Mouse (Mus musculus) kidney, postnatal 0 days (tissue): Measurements from ENCODE around the gene Impdh1. TPM values are rescaled to one million over a fixed set of nuclear protein-coding genes. Genes with fewer than 3 reads are reported as not detected.
"Not testable (repeated sequence)": the region's sequence is repeated elsewhere in the genome, so short reads cannot be mapped to it uniquely, and the experiment has no call there.

Source experiments
- ATAC-seq: fragments of 200-750 bp; cut with Nextera tagmentation; replicated peaks from 2 replicates; pipeline ENCODE4 v1.8.0; 2017; ENCODE audit warnings: low read depth, moderate number of reproducible peaks, moderate TSS enrichment, moderate library complexity; ENCODE audit not compliant: low FRiP score
- DNase-seq: peaks from one replicate; pipeline ENCODE4 v3.0.0-alpha.2; 2016; ENCODE audit warnings: low spot score
- H3K27ac ChIP-seq: fragments of 300-500 bp; sonication (generic); 2 replicates; pipeline ENCODE4 v1.5.1; 2014; ENCODE audit warnings: mild to moderate bottlenecking
- H3K27me3 ChIP-seq: fragments of 300-500 bp; sonication (generic); 2 replicates; pipeline ENCODE4 v1.6.1; 2014; ENCODE audit warnings: low read length, mixed read lengths; ENCODE audit not compliant: insufficient read depth
- H3K36me3 ChIP-seq: fragments of 300-500 bp; sonication (generic); 2 replicates; pipeline ENCODE4 v1.6.1; 2014; ENCODE audit warnings: low read length, mixed read lengths; ENCODE audit not compliant: insufficient read depth
- H3K4me1 ChIP-seq: fragments of 300-500 bp; sonication (generic); replicated peaks from 2 replicates; pipeline ENCODE4 v1.6.1; 2014; ENCODE audit warnings: antibody characterized with exemption, low read length, mixed read lengths; ENCODE audit not compliant: insufficient read depth
- H3K4me2 ChIP-seq: fragments of 300-500 bp; sonication (generic); 2 replicates; pipeline ENCODE4 v1.6.1; 2014; ENCODE audit warnings: mild to moderate bottlenecking, low read length, moderate library complexity, mixed read lengths
- H3K4me3 ChIP-seq: fragments of 300-500 bp; sonication (generic); replicated peaks from 2 replicates; pipeline ENCODE4 v1.5.1; 2014; ENCODE audit warnings: low read depth, low read length
- H3K9ac ChIP-seq: fragments of 300-500 bp; sonication (generic); 2 replicates; pipeline ENCODE4 v1.6.1; 2014; ENCODE audit warnings: low read depth, low read length
- H3K9me3 ChIP-seq: fragments of 300-500 bp; sonication (generic); replicated peaks from 2 replicates; pipeline ENCODE4 v1.6.1; 2016; ENCODE audit warnings: low read length, inconsistent platforms, mixed read lengths
- CTCF ChIP-seq: IDR thresholded peaks from 2 replicates; pipeline ENCODE4 v1.5.1; 2016; ENCODE audit warnings: antibody characterized with exemption, low read depth, mild to moderate bottlenecking, moderate library complexity
- WGBS: fragments of 180-500 bp; shearing (Covaris S2); extraction: QIAGEN DNeasy Blood & Tissue Kit; methylation state at CpG from one replicate; pipeline ENCODE4 v1.1.7; 2014; 5-methylcytosine and 5-hydroxymethylcytosine counted together
- microRNA-seq: library from miRNA; unstranded; fragments of <30 nt; microRNA quantifications from one replicate; pipeline ENCODE4, GENCODE M21; 2016
- polyA plus RNA-seq: library from polyadenylated mRNA; unstranded; fragments of >200 nt; fragmentation: Nextera tagmentation; extraction: Ambion mirVana; gene quantifications from 2 replicates; pipeline ENCODE4 v1.2.1, GENCODE M21; 2015

Gene Impdh1
- polyA plus RNA-seq, 1 experiment from 2014 or later = 26.3 TPM

DNA sequence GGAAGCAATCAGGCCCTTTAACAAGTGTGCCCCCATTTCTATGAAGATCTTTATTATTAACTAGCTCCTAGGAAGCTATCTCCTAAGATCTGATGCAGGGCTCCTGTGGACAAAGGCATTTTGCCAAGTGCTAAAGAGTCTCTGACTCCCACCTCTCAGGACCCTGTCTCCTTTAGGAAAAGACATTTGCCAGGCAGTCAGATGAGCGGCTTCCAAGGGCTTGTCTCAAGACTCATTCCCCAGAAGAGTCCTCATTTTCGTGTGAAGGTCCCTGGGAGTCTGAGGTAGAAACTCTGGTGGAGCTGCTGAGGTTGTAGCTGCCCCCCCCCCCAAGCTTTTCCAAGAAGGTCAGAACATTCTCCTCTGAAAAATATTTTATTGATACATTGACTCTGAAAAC lies 47.3 kb downstream of the Impdh1 start:
- H3K9me3 ChIP-seq = no peaks in the 10 kb centered on the region
- peaks cover 17% of the 10 kb centered on the region; the same call in 1 of the 2 replicates for H3K4me1 ChIP-seq
- no peak overlapping the region for H3K4me2 ChIP-seq
- no peaks in the 10 kb centered on the region for H3K36me3 ChIP-seq
- H3K9ac ChIP-seq = no peak overlapping the region
- DNase-seq (no peak), ATAC-seq (no peak)
- no peak overlapping the region for H3K27ac ChIP-seq
- peaks cover 17% of the 10 kb centered on the region for H3K27me3 ChIP-seq
- 53% methylated on average over 2 of the region's 2 CpGs for WGBS
- TF ChIP-seq CTCF = no peak
- no peak overlapping the region for H3K4me3 ChIP-seq

GRCm38 (mm10) chr6:29166196-29166595 lies 50.0 kb downstream of the Impdh1 start:
- Histone ChIP-seq H3K36me3 (no peaks in the 10 kb centered on the region), H3K4me3 (no peak overlapping the region), H3K9ac (no peak overlapping the region), H3K4me1 (peaks cover 20% of the 10 kb centered on the region; the same call in 1 of the 2 replicates), H3K9me3 (no peaks in the 10 kb centered on the region), H3K27ac (no peak overlapping the region), H3K4me2 (no peak overlapping the region), H3K27me3 (peaks cover 12% of the 10 kb centered on the region)
- TF ChIP-seq CTCF = peak; percentile 82
- peak; percentile 92 for DNase-seq
- WGBS = 7% methylated on average over 1 of the region's 1 CpGs
- ATAC-seq = no peak

- DNase-seq (peak; percentile 95), ATAC-seq (peak; percentile 83)
- Histone ChIP-seq H3K27me3 (peaks cover 8% of the 10 kb centered on the region), H3K4me3 (peak within 1 kb of the TSS; percentile 74), H3K36me3 (peaks cover 5% of the 10 kb centered on the region; the same call in 1 of the 2 replicates), H3K27ac (no peak within 1 kb of the TSS), H3K9ac (peak within 1 kb of the TSS; percentile 77), H3K9me3 (no peaks in the 10 kb centered on the region), H3K4me2 (peak within 1 kb of the TSS; percentile 78), H3K4me1 (0 out of 2 replicates have a peak, but pooled peaks cover 5% of the 10 kb centered on the region)
- WGBS = 7% methylated on average over 42 of the region's 42 CpGs
- no peak for TF ChIP-seq CTCF
Observed at GRCm38 (mm10) chr6:29164314-29165244, 51.6 kb downstream of the Impdh1 start, which contains the start of gene Rbm28. Rbm28 (minus strand) TSS chr6:29165006.

- peaks cover 28% of the 10 kb centered on the region for H3K36me3 ChIP-seq
- not testable (repeated sequence) for H3K9ac ChIP-seq, H3K4me1 ChIP-seq, H3K4me2 ChIP-seq, H3K9me3 ChIP-seq, ATAC-seq, H3K4me3 ChIP-seq, H3K27me3 ChIP-seq, H3K27ac ChIP-seq, DNase-seq
- WGBS = 96% methylated on average over 5 of the region's 5 CpGs
Observed at GRCm38 (mm10) chr6:29161291-29161690, 54.9 kb downstream of the Impdh1 start.

- H3K9ac ChIP-seq = no peak overlapping the region
- no peak for TF ChIP-seq CTCF
- DNase-seq (no peak), ATAC-seq (no peak)
- peaks cover 33% of the 10 kb centered on the region for H3K36me3 ChIP-seq
- H3K4me2 ChIP-seq = no peak overlapping the region
- no peaks in the 10 kb centered on the region for H3K9me3 ChIP-seq
- no peak overlapping the region for H3K27ac ChIP-seq
- H3K27me3 ChIP-seq = no peaks in the 10 kb centered on the region
- 0 out of 2 replicates have a peak, but pooled peaks cover 5% of the 10 kb centered on the region for H3K4me1 ChIP-seq
- WGBS = 85% methylated on average over 2 of the region's 2 CpGs
- no peak overlapping the region for H3K4me3 ChIP-seq
Observed at GRCm38 (mm10) chr6:29160786-29161185, 55.4 kb downstream of the Impdh1 start.

DNA sequence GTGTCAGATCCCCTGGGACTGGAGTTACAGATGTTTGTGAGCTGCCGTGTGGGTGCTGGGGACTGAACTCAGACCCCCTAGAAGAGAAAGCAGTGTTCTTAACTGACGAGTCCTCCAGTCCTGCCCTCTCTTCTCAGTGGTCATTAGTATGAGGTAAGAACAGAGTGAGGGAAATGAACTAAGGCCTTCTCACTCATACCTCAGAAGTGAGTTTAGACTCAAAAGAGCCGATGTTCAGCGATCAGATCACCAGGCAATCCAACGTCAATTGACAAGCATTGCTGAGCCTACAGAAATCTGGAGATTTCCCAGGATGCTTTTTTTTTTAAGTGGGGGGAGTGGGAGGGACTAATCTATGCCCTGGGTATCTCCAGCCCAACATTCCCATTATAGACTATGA lies 59.8 kb downstream of the Impdh1 start:
- 91% methylated on average over 5 of the region's 5 CpGs for WGBS
- Histone ChIP-seq H3K36me3 (peaks cover 58% of the 10 kb centered on the region), H3K4me3 (no peak overlapping the region), H3K9ac (no peak overlapping the region), H3K27me3 (no peaks in the 10 kb centered on the region), H3K27ac (no peak overlapping the region), H3K9me3 (no peaks in the 10 kb centered on the region), H3K4me1 (no peaks in the 10 kb centered on the region), H3K4me2 (no peak overlapping the region)
- ATAC-seq = no peak
- no peak for DNase-seq
- TF ChIP-seq CTCF = no peak

Small RNA genes lying within 50 kb of the gene (microRNA-seq; reads per million reads assigned to microRNA genes)
- not detected for gene Gm24303

Other genes with a start within 250 kb of the Impdh1 start
- not detected in 2 replicates for gene Lep, start 156.1 kb downstream of the Impdh1 start, polyA plus RNA-seq
- gene Rbm28, start 51.4 kb downstream of the Impdh1 start, polyA plus RNA-seq = 26.6 and 30.9 TPM in 2 replicates
- gene Prrt4, start 36.8 kb downstream of the Impdh1 start, polyA plus RNA-seq = 0.50 and 0.76 TPM in 2 replicates
- 32.8 and 34.2 TPM in 2 replicates for gene Hilpda, start 56.1 kb upstream of the Impdh1 start, polyA plus RNA-seq
- 0.29 and 0.60 TPM in 2 replicates for gene Fam71f2, start 63.2 kb upstream of the Impdh1 start, polyA plus RNA-seq
- gene Fam71f1, start 102.8 kb upstream of the Impdh1 start, polyA plus RNA-seq = not detected in 2 replicates
- gene Calu, start 131.7 kb upstream of the Impdh1 start, polyA plus RNA-seq = 271 and 306 TPM in 2 replicates
- 0.26 and 0.47 TPM in 2 replicates for gene Opn1sw, start 172.1 kb upstream of the Impdh1 start, polyA plus RNA-seq
- gene Ccdc136, start 179.9 kb upstream of the Impdh1 start, polyA plus RNA-seq = 12.1 and 13.8 TPM in 2 replicates
- 2.5 and 2.8 TPM in 2 replicates for gene Flnc, start 216.9 kb upstream of the Impdh1 start, polyA plus RNA-seq